Mouse (Mus musculus): Measurements from ENCODE around the gene Nmu.

- TF ChIP-seq MAFK (IDR thresholded peaks at IDR 0.05; ENCODE audit: insufficient read depth, low read depth, low read length) (no peak), ZC3H11A (IDR thresholded peaks at IDR 0.05; ENCODE audit: borderline replicate concordance, low read depth, low read length) (no peak), CHD2 (IDR thresholded peaks at IDR 0.05; ENCODE audit: low read depth, low read length) (peak; percentile 62), HCFC1 (IDR thresholded peaks at IDR 0.05; ENCODE audit: borderline replicate concordance, insufficient read depth, low read length) (no peak), ZNF384 (IDR thresholded peaks at IDR 0.05; ENCODE audit: low read depth, low read length) (no peak)
Measured at GRCm38 (mm10) chr5:76285699-76286098, 77.9 kb downstream of the Nmu start.

Data from ES-E14 (cell line).